In genomic region chr8:122766189-122766588, GRCm38 (mm10) we compare ENCODE assay signal across 25 mouse cellular contexts. TPM values are rescaled to one million over a fixed set of nuclear protein-coding genes. Genes with fewer than 3 reads are reported as not detected.
DNase-seq lines count a peak whose midpoint lies in the region; ATAC-seq and TF ChIP-seq lines count a peak whose summit lies in the region.
"Had no signal": no experiment of that assay in that cellular context is flagged by ENCODE, and none has a peak within 500 bp of the region (broad histone marks: within the 10 kb centered on the region; RNA-seq: fewer than 3 reads in every experiment).

No protein-coding gene starts in this region.

- H3K4me1 ChIP-seq in MEL (ENCODE audit: control insufficient read depth in 1 of 2, insufficient read depth in 2 of 2, low read length in 2 of 2) = peaks cover 49 to 59% of the 10 kb centered on the region in 2 experiments
- H3K4me1 ChIP-seq in intestine, embryonic 16.5 days (ENCODE audit: control insufficient read depth, insufficient read depth, low read length) = no peaks in the 10 kb centered on the region
- no peaks in the 10 kb centered on the region for H3K4me1 ChIP-seq in stomach, postnatal 0 days (replicated peaks; ENCODE audit: control insufficient read depth, insufficient read depth)
- H3K4me1 ChIP-seq in midbrain, embryonic 11.5 days (ENCODE audit: control insufficient read depth, insufficient read depth, low read length) = no peaks in the 10 kb centered on the region
- H3K4me1 ChIP-seq: limb, embryonic 12.5 days had no signal

- 33% methylated on average over 5 of the region's 5 CpGs for WGBS in intestine, embryonic 16.5 days
- WGBS in stomach, postnatal 0 days = 34% methylated on average over 5 of the region's 5 CpGs
- 67% methylated on average over 5 of the region's 5 CpGs for WGBS in midbrain, embryonic 11.5 days

- H3K9me3 ChIP-seq in MEL (replicated peaks; ENCODE audit: insufficient read depth, low read length) = no peaks in the 10 kb centered on the region
- no peaks in the 10 kb centered on the region for H3K9me3 ChIP-seq in intestine, embryonic 16.5 days (ENCODE audit: control insufficient read depth, low read length)
- no peaks in the 10 kb centered on the region for H3K9me3 ChIP-seq in stomach, postnatal 0 days (ENCODE audit: control insufficient read depth, low read length)
- no peaks in the 10 kb centered on the region for H3K9me3 ChIP-seq in midbrain, embryonic 11.5 days (ENCODE audit: control insufficient read depth, low read length)
- H3K9me3 ChIP-seq: embryonic facial prominence, embryonic 13.5 days; heart, embryonic 10.5 days; hindbrain, embryonic 15.5 days; limb, embryonic 12.5 days; midbrain, embryonic 12.5 days had no signal

- H3K4me2 ChIP-seq in intestine, embryonic 16.5 days (ENCODE audit: low read depth, low read length) = no peak overlapping the region
- H3K4me2 ChIP-seq in stomach, postnatal 0 days (replicated peaks; ENCODE audit: low read depth) = no peak overlapping the region
- H3K4me2 ChIP-seq in midbrain, embryonic 11.5 days = no peak overlapping the region
- H3K4me2 ChIP-seq: embryonic facial prominence, embryonic 13.5 days; hindbrain, embryonic 15.5 days; limb, embryonic 12.5 days; midbrain, embryonic 12.5 days had no signal

- H3K27ac ChIP-seq in MEL (ENCODE audit: control insufficient read depth, low read depth, low read length) = peak overlapping the region; percentile 17; the same call in 1 of the 2 replicates
- no peak overlapping the region for H3K27ac ChIP-seq in intestine, embryonic 16.5 days (ENCODE audit: low read length)
- no peak overlapping the region for H3K27ac ChIP-seq in stomach, postnatal 0 days (replicated peaks)
- H3K27ac ChIP-seq in midbrain, embryonic 11.5 days (ENCODE audit: low read depth, low read length) = no peak overlapping the region
- H3K27ac ChIP-seq: embryonic facial prominence, embryonic 13.5 days; gastrocnemius, adult 2 months; heart, embryonic 10.5 days; hindbrain, embryonic 15.5 days; limb, embryonic 12.5 days; liver, embryonic 14.5 days; macrophage; midbrain, embryonic 12.5 days had no signal

- peaks cover 0 to 56% of the 10 kb centered on the region in 2 experiments; a peak in 2 of 4 replicates for H3K36me3 ChIP-seq in MEL (ENCODE audit: control insufficient read depth in 1 of 2, insufficient read depth in 2 of 2, low read length in 2 of 2)
- no peaks in the 10 kb centered on the region for H3K36me3 ChIP-seq in intestine, embryonic 16.5 days (ENCODE audit: control insufficient read depth, insufficient read depth, low read length)
- no peaks in the 10 kb centered on the region for H3K36me3 ChIP-seq in stomach, postnatal 0 days (ENCODE audit: control insufficient read depth, insufficient read depth, low read length)
- no peaks in the 10 kb centered on the region for H3K36me3 ChIP-seq in midbrain, embryonic 11.5 days (ENCODE audit: control insufficient read depth, insufficient read depth, low read length)
- H3K36me3 ChIP-seq: embryonic facial prominence, embryonic 13.5 days; heart, embryonic 10.5 days; hindbrain, embryonic 15.5 days; limb, embryonic 12.5 days; midbrain, embryonic 12.5 days had no signal

- TF ChIP-seq RAD21 in MEL (IDR thresholded peaks at IDR 0.05; ENCODE audit: low read depth, low read length) = no peak

- peaks cover 17% of the 10 kb centered on the region for H3K79me2 ChIP-seq in MEL (ENCODE audit: control insufficient read depth, insufficient read depth, low read length, poor library complexity)

- TF ChIP-seq POLR2A in MEL (IDR thresholded peaks at IDR 0.05; ENCODE audit: control insufficient read depth in 1 of 2, insufficient read depth in 1 of 2, low read depth in 1 of 2, low read length in 2 of 2, poor library complexity in 1 of 2) = no peak

- peak; percentile 53 for ATAC-seq in intestine, embryonic 16.5 days
- no peak for ATAC-seq in stomach, postnatal 0 days (ENCODE audit: low FRiP score, low TSS enrichment)
- no peak for ATAC-seq in midbrain, embryonic 11.5 days (ENCODE audit: low FRiP score)
- ATAC-seq: activated CD4-positive, CD25-positive, alpha-beta regulatory T cell, adult 4 months; forebrain, embryonic 14.5 days; lung, postnatal 0 days had no signal

- DNase-seq in MEL (ENCODE audit: low read depth, low spot score) = no peak
- peak; percentile 28 for DNase-seq in stomach, postnatal 0 days (ENCODE audit: low spot score)
- DNase-seq in thymus, postnatal 25 days = peak; percentile 61
- DNase-seq in cerebellum, postnatal 14 days = no peak
- no peak for DNase-seq in midbrain, embryonic 11.5 days (ENCODE audit: low spot score, missing footprints)
- DNase-seq in cerebellum, adult 8-10 months = no peak
- DNase-seq: cerebellum, adult 11-12 months; cerebellum, postnatal 36 days; embryo, embryonic 11 days; gastrocnemius, adult 2 months; kidney, adult 11 months; kidney, postnatal 4 days; layer of hippocampus, adult 9-11 months had no signal

- no peak overlapping the region for H3K4me3 ChIP-seq in MEL (ENCODE audit: control insufficient read depth in 1 of 2, insufficient read depth in 1 of 2, low read depth in 2 of 2, low read length in 2 of 2)
- H3K4me3 ChIP-seq in intestine, embryonic 16.5 days (ENCODE audit: low read length) = no peak overlapping the region
- no peak overlapping the region for H3K4me3 ChIP-seq in stomach, postnatal 0 days (ENCODE audit: low read depth, low read length)
- H3K4me3 ChIP-seq in midbrain, embryonic 11.5 days (ENCODE audit: low read depth, low read length) = no peak overlapping the region
- H3K4me3 ChIP-seq: embryonic facial prominence, embryonic 13.5 days; erythroblast, embryonic 14.5 days; gastrocnemius, adult 2 months; heart, embryonic 10.5 days; hindbrain, embryonic 15.5 days; limb, embryonic 12.5 days; midbrain, embryonic 12.5 days had no signal

- H3K9ac ChIP-seq in MEL (ENCODE audit: control insufficient read depth, low read depth, low read length, poor library complexity, severe bottlenecking) = no peak overlapping the region
- H3K9ac ChIP-seq in intestine, embryonic 16.5 days (ENCODE audit: low read depth, low read length) = no peak overlapping the region
- no peak overlapping the region for H3K9ac ChIP-seq in stomach, postnatal 0 days (ENCODE audit: low read length)
- H3K9ac ChIP-seq in midbrain, embryonic 11.5 days (ENCODE audit: low read length) = no peak overlapping the region
- H3K9ac ChIP-seq: embryonic facial prominence, embryonic 13.5 days; hindbrain, embryonic 15.5 days; limb, embryonic 12.5 days; liver, embryonic 14.5 days; midbrain, embryonic 12.5 days had no signal

- TF ChIP-seq CTCF in MEL (IDR thresholded peaks at IDR 0.05 in 2 of 3, conservative IDR thresholded peaks at IDR 0.05 in 1 of 3; ENCODE audit: control insufficient read depth in 1 of 3, insufficient read depth in 1 of 3, low read depth in 2 of 3, low read length in 3 of 3, poor library complexity in 1 of 3, severe bottlenecking in 1 of 3) = no peak
- no peak for TF ChIP-seq CTCF in stomach, postnatal 0 days (IDR thresholded peaks at IDR 0.05; ENCODE audit: low read depth)

- TF ChIP-seq EP300 in MEL (IDR thresholded peaks at IDR 0.05; ENCODE audit: low read depth in 1 of 2, low read length in 2 of 2) = no peak
- no peak for TF ChIP-seq EP300 in stomach, postnatal 0 days (optimal IDR thresholded peaks at IDR 0.05)

- H3K27me3 ChIP-seq in MEL (ENCODE audit: control insufficient read depth in 1 of 2, insufficient read depth in 2 of 2, low read length in 2 of 2) = no peaks in the 10 kb centered on the region
- H3K27me3 ChIP-seq in intestine, embryonic 16.5 days (replicated peaks; ENCODE audit: control insufficient read depth, insufficient read depth, low read length) = no peaks in the 10 kb centered on the region
- no peaks in the 10 kb centered on the region for H3K27me3 ChIP-seq in stomach, postnatal 0 days (ENCODE audit: control insufficient read depth, insufficient read depth, low read length)
- H3K27me3 ChIP-seq in midbrain, embryonic 11.5 days (ENCODE audit: control insufficient read depth, insufficient read depth, low read length) = no peaks in the 10 kb centered on the region
- H3K27me3 ChIP-seq: hindbrain, embryonic 15.5 days had no signal

TF ChIP-seq in MEL, 35 proteins besides CTCF, POLR2A, EP300 and RAD21:
- TF ChIP-seq MAX (IDR thresholded peaks at IDR 0.05; ENCODE audit: low read length) = no peak
- no peak for TF ChIP-seq MXI1 (IDR thresholded peaks at IDR 0.05; ENCODE audit: low read depth, low read length)
- TF ChIP-seq TCF12 (IDR thresholded peaks at IDR 0.05; ENCODE audit: low read depth, low read length) = peak; percentile 35; the same call in 1 of the 2 replicates

RNA-seq across cellular contexts. Expression of gene Acsf3, which starts 9.1 kb away (rescaled TPM):
- 17.8 and 19.4 TPM in 2 replicates for total RNA-seq in MEL (2012; rRNA removed)
- 10 to 100 TPM in 1 of 2 experiments, not detected in 1; 37.2 TPM for polyA plus RNA-seq in MEL (2012; ENCODE audit: insufficient read depth in 1 of 2, insufficient read length in 2 of 2, low read depth in 1 of 2, low replicate concordance in 2 of 2, missing spikeins in 1 of 2)
- 31.4 and 34.5 TPM in 2 replicates for polyA plus RNA-seq in intestine, embryonic 16.5 days (2015; fragmentation: Nextera tagmentation; extraction: Ambion mirVana)
- 14.7 and 15.4 TPM in 2 replicates for polyA plus RNA-seq in stomach, postnatal 0 days (2015; fragmentation: Nextera tagmentation; extraction: Ambion mirVana)
- 13.9 and 14.9 TPM in 2 replicates for polyA plus RNA-seq in midbrain, embryonic 11.5 days (2014; fragmentation: Nextera tagmentation; extraction: Ambion mirVana)

Comparison
In these comparisons a context has a peak if more than half of its experiments do, and no peak if none do; other contexts are left out.
1. DNase-seq: peak in stomach, postnatal 0 days (single experiment) and thymus, postnatal 25 days (single experiment); none in MEL (single experiment), cerebellum, postnatal 14 days (0 of 2), midbrain, embryonic 11.5 days (single experiment) and cerebellum, adult 8-10 months (single experiment).